Mouse (Mus musculus) CH12.LX (cell line): Measurements from ENCODE around the gene Adgrb3. TPM values are rescaled to one million over a fixed set of nuclear protein-coding genes. Genes with fewer than 3 reads are reported as not detected.
"Not testable (repeated sequence)": the region's sequence is repeated elsewhere in the genome, so short reads cannot be mapped to it uniquely, and the experiment has no call there.

Source experiments
- DNase-seq: peaks from one replicate; pipeline ENCODE4 v3.0.0-alpha.2; 2013; ENCODE audit errors: extremely low read depth
- H3K27ac ChIP-seq: 2 replicates; pipeline ENCODE4 v1.5.1; 2012; ENCODE audit warnings: low read depth, mild to moderate bottlenecking, control low read depth, moderate library complexity; ENCODE audit not compliant: insufficient read depth
- H3K27me3 ChIP-seq: replicated peaks from 2 replicates; pipeline ENCODE3; 2012; ENCODE audit warnings: inconsistent platforms
- H3K36me3 ChIP-seq, 2 experiments: replicated peaks in 1 of 2; 2 replicates each; pipeline versions ENCODE3 to v1.6.1; 2012; ENCODE audit warnings: inconsistent platforms in 1 of 2, low read length in 1 of 2, mild to moderate bottlenecking in 1 of 2, mixed read lengths in 1 of 2, moderate library complexity in 1 of 2; ENCODE audit not compliant: control insufficient read depth in 1 of 2, insufficient read depth in 1 of 2
- H3K4me1 ChIP-seq, 2 experiments: 2 replicates each; pipeline ENCODE4 v1.6.1; 2012; ENCODE audit warnings: inconsistent platforms in 1 of 2, moderate library complexity in 1 of 2; ENCODE audit not compliant: insufficient read depth in 2 of 2, control insufficient read depth in 1 of 2
- H3K4me2 ChIP-seq: 2 replicates; pipeline ENCODE4 v1.6.1; 2012; ENCODE audit warnings: low read depth, mild to moderate bottlenecking, control low read depth; ENCODE audit not compliant: poor library complexity, insufficient read depth, severe bottlenecking
- H3K4me3 ChIP-seq, 3 experiments: fragments of 150-350 bp in 1 of 3; sonication (generic) in 1 of 3; replicated peaks in 1 of 3; 2 replicates each; pipeline versions ENCODE3 to v1.5.1; 2011 to 2012; ENCODE audit warnings: low read depth in 2 of 3, low read length in 2 of 3, mild to moderate bottlenecking in 2 of 3, moderate library complexity in 2 of 3, control low read depth in 1 of 3, improper control_type of control experiment in 1 of 3, inconsistent platforms in 1 of 3, mixed read lengths in 1 of 3; ENCODE audit not compliant: poor library complexity in 1 of 3
- H3K79me2 ChIP-seq: replicated peaks from 2 replicates; pipeline ENCODE4 v1.6.1; 2012; ENCODE audit warnings: mild to moderate bottlenecking, moderate library complexity; ENCODE audit not compliant: control insufficient read depth, poor library complexity, insufficient read depth, severe bottlenecking; ENCODE audit errors: extremely low read depth
- H3K9ac ChIP-seq: 2 replicates; pipeline ENCODE4 v1.6.1; 2012; ENCODE audit warnings: low read depth, mild to moderate bottlenecking, control low read depth, moderate library complexity; ENCODE audit not compliant: insufficient read depth
- H3K9me3 ChIP-seq: replicated peaks from 2 replicates; pipeline ENCODE3; 2012; ENCODE audit warnings: low read length, inconsistent platforms, mixed read lengths
- CTCF ChIP-seq, 2 experiments: IDR thresholded peaks in 1 of 2; conservative IDR thresholded peaks in 1 of 2; 2 replicates each; pipeline ENCODE4 v1.5.1; 2011 to 2012; ENCODE audit warnings: low read depth in 2 of 2, low read length in 2 of 2, improper control_type of control experiment in 1 of 2, inconsistent platforms in 1 of 2, mild to moderate bottlenecking in 1 of 2, moderate library complexity in 1 of 2
- E2F4 ChIP-seq: IDR thresholded peaks from 2 replicates; pipeline ENCODE4 v1.6.1; 2011; ENCODE audit warnings: low read depth, low read length, improper control_type of control experiment; ENCODE audit not compliant: insufficient replicate concordance
- HCFC1 ChIP-seq: IDR thresholded peaks from 2 replicates; pipeline ENCODE4 v1.6.1; 2012; ENCODE audit warnings: low read depth, mild to moderate bottlenecking, inconsistent platforms, low read length, improper control_type of control experiment
- JUN ChIP-seq: IDR thresholded peaks from 2 replicates; pipeline ENCODE4 v1.6.1; 2011; ENCODE audit warnings: low read depth, mild to moderate bottlenecking, low read length, improper control_type of control experiment, moderate library complexity; ENCODE audit not compliant: insufficient read depth
- POLR2A ChIP-seq: IDR thresholded peaks from 2 replicates; pipeline ENCODE4 v1.6.1; 2011; ENCODE audit warnings: low read depth, mild to moderate bottlenecking, improper control_type of control experiment, low read length
- RAD21 ChIP-seq: IDR thresholded peaks from 2 replicates; pipeline ENCODE4 v1.6.1; 2011; ENCODE audit warnings: low read depth, mild to moderate bottlenecking, low read length, improper control_type of control experiment, moderate library complexity
- RCOR1 ChIP-seq: conservative IDR thresholded peaks from 2 replicates; pipeline ENCODE4 v1.6.1; 2012; ENCODE audit warnings: low read depth, mild to moderate bottlenecking, inconsistent platforms, low read length, improper control_type of control experiment
- ZC3H11A ChIP-seq: IDR thresholded peaks from 2 replicates; pipeline ENCODE4 v1.6.1; 2012; ENCODE audit warnings: low read depth, mild to moderate bottlenecking, inconsistent platforms, low read length, improper control_type of control experiment
- ZNF384 ChIP-seq: IDR thresholded peaks from 2 replicates; pipeline ENCODE4 v1.6.1; 2012; ENCODE audit warnings: low read depth, low read length, improper control_type of control experiment, inconsistent platforms
- dilution Hi-C: fragments of 300-500 bp; cut with MboI; formaldehyde crosslinking; loops from 2 replicates; pipeline ENCODE4 v1.14.3; 2020; ENCODE audit warnings: low sequenced_read_pairs; ENCODE audit not compliant: extremely low pct_unique_long_range_greater_than_20kb, extremely low pct_ligation_motif_present
- in situ Hi-C: fragments of 300-500 bp; cut with MboI; formaldehyde crosslinking; loops from 3 replicates; pipeline ENCODE4 v1.14.3; 2019; ENCODE audit warnings: low sequenced_read_pairs, low pct_ligation_motif_present, low pct_unique_long_range_greater_than_20kb, mixed read lengths
- polyA plus RNA-seq: library from polyadenylated mRNA; unstranded; fragments of >175 nt; gene quantifications from 2 replicates; pipeline ENCODE4 v1.2.1, GENCODE M21; 2012; ENCODE audit warnings: low read depth; ENCODE audit not compliant: insufficient read length
- total RNA-seq, 2 experiments: library from RNA; depleted of rRNA; stranded (reverse); fragments of 300-350 nt in 1 of 2; fragments of >200 nt in 1 of 2; gene quantifications; 2 replicates each; pipeline ENCODE4 v1.2.3; 2012 to 2014

The Adgrb3 gene
- total and polyA plus RNA-seq, 3 experiments, result not detected

- DNase-seq, result no peak
- Histone ChIP-seq H3K27me3 (no peaks in the 10 kb centered on the region), H3K4me1 (no peaks in the 10 kb centered on the region)
Measured at GRCm38 (mm10) chr1:25621458-25621857, 208.0 kb downstream of the Adgrb3 start.

GRCm38 (mm10) chr1:25616954-25617353 lies 212.6 kb downstream of the Adgrb3 start:
- Histone ChIP-seq H3K4me3 (no peak overlapping the region), H3K79me2 (no peaks in the 10 kb centered on the region), H3K9ac (no peak overlapping the region), H3K27me3 (no peaks in the 10 kb centered on the region), H3K36me3 (no peaks in the 10 kb centered on the region), H3K4me2 (no peak overlapping the region), H3K27ac (no peak overlapping the region), H3K9me3 (peaks cover 20% of the 10 kb centered on the region), H3K4me1 (no peaks in the 10 kb centered on the region)
- DNase-seq, result peak; percentile 0
- in situ Hi-C loops, result no loop called here
- TF ChIP-seq RAD21 (peak; percentile 41), RCOR1 (no peak), HCFC1 (no peak), ZNF384 (no peak), CTCF (conservative IDR thresholded peaks at IDR 0.05 in 1 of 2, IDR thresholded peaks at IDR 0.05 in 1 of 2; ENCODE audit: low read depth in 2 of 2, low read length in 2 of 2) (peak in 1 of 2 experiments; percentile 35; a peak in 1 of 4 replicates), JUN (no peak)
- dilution Hi-C loops, result no loop called here

More at GRCm38 (mm10) chr1:25621458-25621857, 208.0 kb downstream of the Adgrb3 start:
- Histone ChIP-seq H3K9ac (no peak overlapping the region), H3K4me3 (no peak overlapping the region), H3K79me2 (no peaks in the 10 kb centered on the region), H3K9me3 (peaks cover 16% of the 10 kb centered on the region), H3K27ac (no peak overlapping the region), H3K36me3 (no peaks in the 10 kb centered on the region), H3K4me2 (no peak overlapping the region)
- dilution Hi-C loops (no loop called here), in situ Hi-C loops (no loop called here)
- TF ChIP-seq E2F4 (no peak), POLR2A (no peak)

GRCm38 (mm10) chr1:25610776-25611175 lies 218.7 kb downstream of the Adgrb3 start:
- H3K79me2 ChIP-seq, H3K4me1 ChIP-seq, H3K4me3 ChIP-seq, DNase-seq, in situ Hi-C loops, H3K27ac ChIP-seq, H3K36me3 ChIP-seq, dilution Hi-C loops, H3K9ac ChIP-seq, H3K4me2 ChIP-seq, H3K27me3 ChIP-seq: not testable (repeated sequence)
- H3K9me3 ChIP-seq, result peaks cover 12% of the 10 kb centered on the region

- H3K79me2 ChIP-seq, result no peaks in the 10 kb centered on the region
- dilution Hi-C loops, result no loop called here
- H3K4me1 ChIP-seq, result no peaks in the 10 kb centered on the region
- no peaks in the 10 kb centered on the region for H3K36me3 ChIP-seq
- peaks cover 9% of the 10 kb centered on the region for H3K9me3 ChIP-seq
- DNase-seq, result no peak
- H3K4me2 ChIP-seq, result no peak overlapping the region
- in situ Hi-C loops, result no loop called here
- H3K9ac ChIP-seq, result no peak overlapping the region
- H3K4me3 ChIP-seq, result no peak overlapping the region
- no peak overlapping the region for H3K27ac ChIP-seq
- H3K27me3 ChIP-seq, result no peaks in the 10 kb centered on the region
- TF ChIP-seq ZC3H11A, result no peak
Measured at GRCm38 (mm10) chr1:25598941-25599340, 230.6 kb downstream of the Adgrb3 start.
